Comparison of ENCODE assay signal across 10 mouse cellular contexts in the genomic region with DNA sequence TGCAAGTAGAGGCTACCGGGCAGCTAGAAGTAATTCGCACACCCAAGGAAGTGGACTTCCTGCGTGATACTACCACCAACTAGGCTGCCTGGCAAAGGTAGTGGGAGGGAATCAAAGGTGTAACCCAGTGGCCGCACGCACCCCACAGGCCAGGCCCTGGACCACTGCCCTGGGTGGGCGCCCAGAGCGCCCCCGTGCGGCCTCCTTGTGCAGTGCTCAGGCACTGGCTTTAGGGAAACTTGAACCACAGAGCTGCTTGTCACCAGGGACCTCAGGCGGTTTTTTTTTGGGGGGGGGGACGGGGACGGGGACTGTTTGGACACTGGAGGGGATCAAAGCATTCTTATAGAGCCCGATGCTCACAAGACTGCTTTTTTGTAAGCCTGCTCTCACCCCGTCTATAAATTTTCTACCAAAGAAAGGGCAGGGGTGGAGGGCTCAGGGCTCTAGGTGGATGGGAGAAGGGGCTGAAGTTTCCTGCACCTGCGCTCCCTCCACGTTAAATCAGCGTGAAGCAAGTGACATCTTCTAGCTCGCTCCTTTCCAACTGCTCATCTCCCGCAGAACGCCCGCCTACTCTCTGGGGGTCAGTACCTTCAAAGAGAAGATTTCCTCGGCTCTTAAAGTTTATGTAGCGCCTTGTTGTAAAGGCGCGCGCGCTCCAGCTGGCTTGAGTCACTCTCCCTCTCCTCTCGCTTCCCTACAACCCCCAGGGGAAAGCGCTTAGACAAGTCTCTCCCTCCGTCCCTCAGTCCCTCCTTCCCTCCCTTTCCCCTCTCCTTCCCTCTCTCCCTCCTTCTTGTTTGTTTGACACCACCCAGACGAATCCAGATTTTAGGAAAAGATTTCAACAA. TPM values are rescaled to one million over a fixed set of nuclear protein-coding genes. Genes with fewer than 3 reads are reported as not detected.
DNase-seq lines count a peak whose midpoint lies in the region; ATAC-seq and TF ChIP-seq lines count a peak whose summit lies in the region.
"Had no signal": no experiment of that assay in that cellular context is flagged by ENCODE, and none has a peak within 500 bp of the region (broad histone marks: within the 10 kb centered on the region; RNA-seq: fewer than 3 reads in every experiment).

No protein-coding gene starts in this region.

- H3K27ac ChIP-seq in gastrocnemius, adult 2 months: no peak overlapping the region
- no peak overlapping the region for H3K27ac ChIP-seq in left cerebral cortex, adult 2 months
- H3K27ac ChIP-seq in embryonic fibroblast, embryonic 13.5 days (ENCODE audit: insufficient read depth, low read length): no peak overlapping the region
- no peak overlapping the region for H3K27ac ChIP-seq in neural tube, embryonic 12.5 days

- H3K4me3 ChIP-seq in gastrocnemius, adult 2 months: no peak overlapping the region
- H3K4me3 ChIP-seq in left cerebral cortex, adult 2 months: no peak overlapping the region
- no peak overlapping the region for H3K4me3 ChIP-seq in embryonic fibroblast, embryonic 13.5 days (ENCODE audit: insufficient read depth, low read length)
- H3K4me3 ChIP-seq in neural tube, embryonic 12.5 days: no peak overlapping the region

- no peak overlapping the region for H3K9ac ChIP-seq in neural tube, embryonic 12.5 days

- intact Hi-C loops in gastrocnemius, adult 2 months (cut with DNase I): no loop called here
- intact Hi-C loops in left cerebral cortex, adult 2 months (cut with DNase I): no loop called here

- 2% methylated on average over 31 of the region's 31 CpGs for WGBS in neural tube, embryonic 12.5 days

- ATAC-seq in neural tube, embryonic 12.5 days (ENCODE audit: low FRiP score, low read depth): peak; percentile 37; the same call in 1 of the 2 replicates

- no peaks in the 10 kb centered on the region for H3K9me3 ChIP-seq in neural tube, embryonic 12.5 days

- peaks cover 66% of the 10 kb centered on the region for H3K27me3 ChIP-seq in neural tube, embryonic 12.5 days (replicated peaks)

- H3K4me1 ChIP-seq in embryonic fibroblast, embryonic 13.5 days (ENCODE audit: control insufficient read depth, insufficient read depth, low read length): no peaks in the 10 kb centered on the region
- 0 out of 2 replicates have a peak, but pooled peaks cover 9% of the 10 kb centered on the region for H3K4me1 ChIP-seq in neural tube, embryonic 12.5 days

- peak; percentile 31 for DNase-seq in gastrocnemius, adult 2 months
- no peak for DNase-seq in gastrocnemius, postnatal 4 days (ENCODE audit: low spot score in 2 of 2)
- no peak for DNase-seq in left cerebral cortex, adult 2 months (ENCODE audit: extremely low spot score in 1 of 2, low spot score in 2 of 2)
- no peak for DNase-seq in left cerebral cortex, adult 8-10 months (ENCODE audit: low spot score in 2 of 2)
- no peak for DNase-seq in right cerebral cortex, adult 18-20 months
- no peak for DNase-seq in urinary bladder, postnatal 4 days (ENCODE audit: low spot score in 2 of 2)
- DNase-seq: adrenal gland, postnatal 14 days had no signal

- peak; percentile 36 for TF ChIP-seq CTCF in gastrocnemius, adult 2 months (IDR thresholded peaks at IDR 0.05)
- TF ChIP-seq CTCF in left cerebral cortex, adult 2 months (IDR thresholded peaks at IDR 0.05): peak; percentile 11; the same call in 1 of the 2 replicates
- TF ChIP-seq CTCF in embryonic fibroblast, embryonic 13.5 days (IDR thresholded peaks at IDR 0.05; ENCODE audit: borderline replicate concordance, insufficient read depth, low read length): 0 out of 2 replicates have a peak, but pooled peaks have one; percentile 1

- H3K4me2 ChIP-seq in neural tube, embryonic 12.5 days (replicated peaks): peak overlapping the region; percentile 16

- TF ChIP-seq POLR2A in embryonic fibroblast, embryonic 13.5 days (IDR thresholded peaks at IDR 0.05; ENCODE audit: low read depth, low read length): no peak

- H3K36me3 ChIP-seq in neural tube, embryonic 12.5 days: no peaks in the 10 kb centered on the region

RNA-seq across cellular contexts. Expression of gene Dmrt2, which starts 6.5 kb away (rescaled TPM):
- total RNA-seq in gastrocnemius, adult 2 months (2021): 1 to 10 TPM; 4.5 to 8.8 TPM
- 10 to 100 TPM; 11.4 to 13.9 TPM for total RNA-seq in gastrocnemius, postnatal 4 days (2021)
- 1 to 10 TPM; 1.5 to 2.0 TPM for total RNA-seq in left cerebral cortex, adult 2 months (2021)
- 1 to 10 TPM; 1.1 to 1.8 (median 1.6) TPM for total RNA-seq in left cerebral cortex, adult 8-10 months (2022)
- 1.1 and 3.1 TPM in 2 replicates for polyA plus RNA-seq in embryonic fibroblast, embryonic 13.5 days (2011; ENCODE audit: insufficient read length, low read depth, missing spikeins)
- polyA plus RNA-seq in neural tube, embryonic 12.5 days (2016; fragmentation: Nextera tagmentation; extraction: Ambion mirVana): 8.3 and 9.2 TPM in 2 replicates
- total RNA-seq: megakaryocyte-erythroid progenitor cell, adult 5-6 weeks had no signal

RNA-seq across cellular contexts. Expression of gene Dmrt3, which starts 55.6 kb away (rescaled TPM):
- total RNA-seq in gastrocnemius, adult 2 months (2021): not detected
- total RNA-seq in gastrocnemius, postnatal 4 days (2021): not detected
- under 1 TPM in 1 of 2 experiments, not detected in 1; 0.14 TPM for total RNA-seq in left cerebral cortex, adult 2 months (2021)
- total RNA-seq in left cerebral cortex, adult 8-10 months (2022): not detected
- polyA plus RNA-seq in embryonic fibroblast, embryonic 13.5 days (2011; ENCODE audit: insufficient read length, low read depth, missing spikeins): not detected in 2 replicates
- polyA plus RNA-seq in neural tube, embryonic 12.5 days (2016; fragmentation: Nextera tagmentation; extraction: Ambion mirVana): 3.7 and 3.9 TPM in 2 replicates
- total RNA-seq: adrenal gland, postnatal 14 days; megakaryocyte-erythroid progenitor cell, adult 5-6 weeks had no signal
